Mouse (Mus musculus) CD4-positive, CD25-positive, alpha-beta regulatory T cell, adult 2 months (primary cell): ENCODE measurements around the gene Olfr1020.

Source experiments
- DNase-seq: peaks from one replicate; pipeline ENCODE4 v3.0.0-alpha.2; 2012; ENCODE audit warnings: low read depth, low spot score

Gene Olfr1020

GRCm38 (mm10) chr2:85846730-85847129 lies at the start of gene Olfr1020:
Gene Olfr1020 (plus strand): TSS chr2:85847030.
- no peak for DNase-seq

GRCm38 (mm10) chr2:85802444-85802843 lies 44.4 kb upstream of the Olfr1020 start, which contains the start of gene Olfr1016:
Gene Olfr1016 (minus strand): TSS chr2:85802544.
- DNase-seq = no peak

GRCm38 (mm10) chr2:85804501-85804900 lies 42.3 kb upstream of the Olfr1020 start:
- no peak for DNase-seq

- DNase-seq = no peak
Measured at GRCm38 (mm10) chr2:85818179-85818578, 28.7 kb upstream of the Olfr1020 start, which contains the start of gene Olfr1018. Gene Olfr1018 (plus strand): TSS chr2:85818479.

- DNase-seq = no peak
Measured at GRCm38 (mm10) chr2:85845383-85845782, 1.4 kb upstream of the Olfr1020 start, which contains the start of gene Olfr1019. Gene Olfr1019 (minus strand): TSS chr2:85845483.

GRCm38 (mm10) chr2:85868294-85868693 lies 21.5 kb downstream of the Olfr1020 start, which contains the start of gene Olfr1022:
Gene Olfr1022 (plus strand): TSS chr2:85868594.
- DNase-seq = no peak

GRCm38 (mm10) chr2:85885340-85885739 lies 38.5 kb downstream of the Olfr1020 start, which contains the start of gene Olfr1023:
Gene Olfr1023 (plus strand): TSS chr2:85885640.
- DNase-seq = no peak
